Mouse (Mus musculus) lung, postnatal 0 days (tissue): ENCODE results near the gene E2f7.

ENCODE experiments used
- CTCF ChIP-seq: IDR thresholded peaks from 2 replicates; pipeline ENCODE4 v1.5.1; 2016; ENCODE audit warnings: antibody characterized with exemption, mild to moderate bottlenecking
- EP300 ChIP-seq: IDR thresholded peaks from 2 replicates; pipeline ENCODE4 v1.6.1; 2016; ENCODE audit warnings: antibody characterized with exemption, mild to moderate bottlenecking, control low read depth

- TF ChIP-seq CTCF (peak; percentile 95), EP300 (no peak)
These were observed 17.4 kb upstream of the E2f7 start for GRCm38 (mm10) chr10:110727816-110728215.
